Mouse (Mus musculus) midbrain, embryonic 14.5 days (tissue): ENCODE data around the gene Zbtb18. TPM values are rescaled to one million over a fixed set of nuclear protein-coding genes. Genes with fewer than 3 reads are reported as not detected.
"Not testable (repeated sequence)": the region's sequence is repeated elsewhere in the genome, so short reads cannot be mapped to it uniquely, and the experiment has no call there.

ENCODE experiments used
- ATAC-seq: fragments of 200-750 bp; cut with Nextera tagmentation; 2 replicates; pipeline ENCODE4 v1.8.0; 2017; ENCODE audit warnings: moderate number of reproducible peaks, moderate library complexity; ENCODE audit not compliant: low FRiP score, low TSS enrichment
- DNase-seq: peaks from one replicate; pipeline ENCODE4 v3.0.0-alpha.2; 2015
- H3K27ac ChIP-seq: fragments of 300-500 bp; sonication (generic); replicated peaks from 2 replicates; pipeline ENCODE4 v1.5.1; 2014; ENCODE audit warnings: mild to moderate bottlenecking, low read depth, low read length, moderate library complexity
- H3K27me3 ChIP-seq: fragments of 300-500 bp; sonication (generic); 2 replicates; pipeline ENCODE4 v1.6.1; 2014; ENCODE audit warnings: low read length, control low read depth, mixed read lengths; ENCODE audit not compliant: control insufficient read depth, insufficient read depth
- H3K36me3 ChIP-seq: fragments of 300-500 bp; sonication (generic); 2 replicates; pipeline ENCODE4 v1.6.1; 2014; ENCODE audit warnings: low read length, control low read depth; ENCODE audit not compliant: control insufficient read depth, insufficient read depth
- H3K4me1 ChIP-seq: fragments of 300-500 bp; sonication (generic); 2 replicates; pipeline ENCODE4 v1.6.1; 2014; ENCODE audit warnings: mild to moderate bottlenecking, antibody characterized with exemption, low read length, control low read depth; ENCODE audit not compliant: control insufficient read depth, insufficient read depth
- H3K4me2 ChIP-seq: fragments of 300-500 bp; sonication (generic); 2 replicates; pipeline ENCODE4 v1.6.1; 2014; ENCODE audit warnings: mild to moderate bottlenecking, low read length, moderate library complexity
- H3K4me3 ChIP-seq: fragments of 300-500 bp; sonication (generic); replicated peaks from 2 replicates; pipeline ENCODE4 v1.5.1; 2014; ENCODE audit warnings: low read depth, low read length
- H3K9ac ChIP-seq: fragments of 300-500 bp; sonication (generic); replicated peaks from 2 replicates; pipeline ENCODE4 v1.6.1; 2014; ENCODE audit warnings: mild to moderate bottlenecking, low read length, moderate library complexity
- H3K9me3 ChIP-seq: fragments of 300-500 bp; sonication (generic); 2 replicates; pipeline ENCODE4 v1.6.1; 2016; ENCODE audit warnings: low read length, control low read depth, mixed read lengths; ENCODE audit not compliant: control insufficient read depth
- WGBS: fragments of 180-500 bp; shearing (Covaris S2); extraction: QIAGEN DNeasy Blood & Tissue Kit; methylation state at CpG from one replicate; pipeline ENCODE4 v1.1.7; 2014; 5-methylcytosine and 5-hydroxymethylcytosine counted together
- polyA plus RNA-seq: library from polyadenylated mRNA; unstranded; fragments of >200 nt; fragmentation: Nextera tagmentation; extraction: Ambion mirVana; gene quantifications from 2 replicates; pipeline ENCODE4 v1.2.1, GENCODE M21; 2014

Gene Zbtb18
- polyA plus RNA-seq, 1 experiment from 2014 or later: 11.9 TPM

DNA sequence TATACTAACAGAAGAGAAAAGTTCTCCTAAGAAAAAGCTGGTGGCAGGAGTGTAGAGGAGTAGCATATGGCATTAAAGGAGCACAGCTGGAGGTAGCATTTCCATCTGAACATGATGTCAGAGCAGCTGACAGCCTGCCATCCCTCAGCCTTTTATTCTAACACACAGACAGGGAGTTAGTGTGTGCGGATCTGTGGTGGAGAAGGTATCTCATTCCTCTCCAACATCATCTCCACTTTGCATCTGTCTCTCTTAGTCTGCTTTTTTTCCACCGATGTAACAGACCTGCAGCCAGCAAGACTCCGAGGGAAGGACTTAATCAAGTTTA lies 2.3 kb downstream of the Zbtb18 start:
- Histone ChIP-seq H3K36me3 (peaks cover 18% of the 10 kb centered on the region), H3K9me3 (no peaks in the 10 kb centered on the region), H3K27me3 (no peaks in the 10 kb centered on the region), H3K4me2 (peak overlapping the region; percentile 89), H3K4me3 (peak overlapping the region; percentile 62), H3K9ac (peak overlapping the region; percentile 47), H3K4me1 (peaks cover 35% of the 10 kb centered on the region), H3K27ac (peak overlapping the region; percentile 72)
- peak; percentile 73 for DNase-seq
- no peak for ATAC-seq
- WGBS: under 1% methylated on average over 3 of the region's 3 CpGs

- Histone ChIP-seq H3K4me2 (peak overlapping the region; percentile 89), H3K4me3 (peak overlapping the region; percentile 62), H3K9ac (peak overlapping the region; percentile 47), H3K9me3 (no peaks in the 10 kb centered on the region), H3K4me1 (peaks cover 35% of the 10 kb centered on the region), H3K36me3 (peaks cover 18% of the 10 kb centered on the region), H3K27me3 (no peaks in the 10 kb centered on the region), H3K27ac (peak overlapping the region; percentile 72)
- ATAC-seq (no peak), DNase-seq (no peak)
- 11% methylated on average over 5 of the region's 5 CpGs for WGBS
These were observed 2.8 kb downstream of the Zbtb18 start for GRCm38 (mm10) chr1:177444941-177445340.

GRCm38 (mm10) chr1:177445461-177446130 lies 3.4 kb downstream of the Zbtb18 start:
- H3K27ac ChIP-seq: peak overlapping the region; percentile 10
- DNase-seq (no peak), ATAC-seq (no peak)
- WGBS: 12% methylated on average over 7 of the region's 7 CpGs
- H3K4me1 ChIP-seq: peaks cover 35% of the 10 kb centered on the region
- no peaks in the 10 kb centered on the region for H3K27me3 ChIP-seq
- peak overlapping the region; percentile 89 for H3K4me2 ChIP-seq
- peak overlapping the region; percentile 47 for H3K9ac ChIP-seq
- no peaks in the 10 kb centered on the region for H3K9me3 ChIP-seq
- peaks cover 18% of the 10 kb centered on the region for H3K36me3 ChIP-seq
- H3K4me3 ChIP-seq: peak overlapping the region; percentile 62

- Histone ChIP-seq H3K9me3 (no peaks in the 10 kb centered on the region), H3K9ac (peak overlapping the region; percentile 45), H3K36me3 (peaks cover 18% of the 10 kb centered on the region), H3K27ac (peak overlapping the region; percentile 80), H3K4me2 (peak overlapping the region; percentile 89), H3K27me3 (no peaks in the 10 kb centered on the region), H3K4me3 (peak overlapping the region; percentile 62), H3K4me1 (peaks cover 35% of the 10 kb centered on the region)
- no peak for ATAC-seq
- 7% methylated on average over 9 of the region's 9 CpGs for WGBS
- peak; percentile 66 for DNase-seq
These were observed 4.9 kb downstream of the Zbtb18 start for GRCm38 (mm10) chr1:177447086-177447485.

DNA sequence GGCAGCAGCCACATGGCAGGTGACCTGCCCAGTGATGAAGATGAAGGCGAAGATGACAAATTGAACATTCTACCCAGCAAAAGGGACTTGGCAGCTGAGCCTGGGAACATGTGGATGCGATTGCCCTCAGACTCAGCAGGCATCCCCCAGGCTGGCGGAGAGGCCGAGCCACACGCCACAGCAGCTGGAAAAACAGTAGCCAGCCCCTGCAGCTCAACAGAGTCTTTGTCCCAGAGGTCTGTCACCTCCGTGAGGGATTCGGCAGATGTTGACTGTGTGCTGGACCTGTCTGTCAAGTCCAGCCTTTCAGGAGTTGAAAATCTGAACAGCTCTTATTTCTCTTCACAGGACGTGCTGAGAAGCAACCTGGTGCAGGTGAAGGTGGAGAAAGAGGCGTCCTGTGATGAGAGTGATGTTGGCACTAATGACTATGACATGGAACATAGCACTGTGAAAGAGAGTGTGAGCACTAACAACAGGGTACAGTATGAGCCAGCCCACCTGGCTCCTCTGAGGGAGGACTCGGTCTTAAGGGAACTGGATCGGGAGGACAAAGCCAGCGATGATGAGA lies 5.5 kb downstream of the Zbtb18 start:
- DNase-seq (no peak), ATAC-seq (no peak)
- 22% methylated on average over 12 of the region's 12 CpGs for WGBS
- Histone ChIP-seq H3K9me3 (no peaks in the 10 kb centered on the region), H3K36me3 (peaks cover 18% of the 10 kb centered on the region), H3K4me3 (peak overlapping the region; percentile 62), H3K27me3 (no peaks in the 10 kb centered on the region), H3K4me2 (peak overlapping the region; percentile 89), H3K4me1 (peaks cover 35% of the 10 kb centered on the region), H3K9ac (peak overlapping the region; percentile 45), H3K27ac (peak overlapping the region; percentile 80)

DNA sequence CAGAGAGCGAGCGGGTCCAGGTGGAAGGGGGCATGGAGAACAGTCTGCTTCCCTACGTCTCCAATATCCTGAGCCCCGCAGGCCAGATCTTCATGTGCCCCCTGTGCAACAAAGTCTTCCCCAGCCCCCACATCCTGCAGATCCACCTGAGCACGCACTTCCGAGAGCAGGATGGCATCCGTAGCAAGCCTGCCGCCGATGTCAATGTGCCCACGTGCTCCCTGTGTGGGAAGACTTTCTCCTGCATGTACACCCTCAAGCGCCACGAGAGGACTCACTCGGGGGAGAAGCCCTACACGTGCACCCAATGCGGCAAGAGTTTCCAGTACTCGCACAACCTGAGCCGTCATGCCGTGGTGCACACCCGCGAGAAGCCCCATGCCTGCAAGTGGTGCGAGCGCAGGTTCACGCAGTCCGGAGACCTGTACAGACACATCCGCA lies 6.0 kb downstream of the Zbtb18 start:
- no peaks in the 10 kb centered on the region for H3K9me3 ChIP-seq
- ATAC-seq (no peak), DNase-seq (no peak)
- H3K4me3 ChIP-seq: peak overlapping the region; percentile 62
- peaks cover 35% of the 10 kb centered on the region for H3K4me1 ChIP-seq
- H3K4me2 ChIP-seq: peak overlapping the region; percentile 89
- H3K27ac ChIP-seq: peak overlapping the region; percentile 80
- 62% methylated on average over 25 of the region's 25 CpGs for WGBS
- peak overlapping the region; percentile 45; the same call in 1 of the 2 replicates for H3K9ac ChIP-seq
- H3K36me3 ChIP-seq: peaks cover 18% of the 10 kb centered on the region
- H3K27me3 ChIP-seq: no peaks in the 10 kb centered on the region

- H3K27ac ChIP-seq: no peak overlapping the region
- 27% methylated on average over 2 of the region's 2 CpGs for WGBS
- no peak for ATAC-seq
- H3K9me3 ChIP-seq: no peaks in the 10 kb centered on the region
- peaks cover 18% of the 10 kb centered on the region for H3K36me3 ChIP-seq
- H3K9ac ChIP-seq: no peak overlapping the region
- H3K4me1 ChIP-seq: peaks cover 29% of the 10 kb centered on the region
- peak overlapping the region; percentile 89 for H3K4me2 ChIP-seq
- no peak for DNase-seq
- peak overlapping the region; percentile 20; the same call in 1 of the 2 replicates for H3K4me3 ChIP-seq
- no peaks in the 10 kb centered on the region for H3K27me3 ChIP-seq
These were observed 6.8 kb downstream of the Zbtb18 start for GRCm38 (mm10) chr1:177448921-177449320.

- peak overlapping the region; percentile 41 for H3K4me2 ChIP-seq
These were observed 7.7 kb downstream of the Zbtb18 start for GRCm38 (mm10) chr1:177449857-177450256.

DNA sequence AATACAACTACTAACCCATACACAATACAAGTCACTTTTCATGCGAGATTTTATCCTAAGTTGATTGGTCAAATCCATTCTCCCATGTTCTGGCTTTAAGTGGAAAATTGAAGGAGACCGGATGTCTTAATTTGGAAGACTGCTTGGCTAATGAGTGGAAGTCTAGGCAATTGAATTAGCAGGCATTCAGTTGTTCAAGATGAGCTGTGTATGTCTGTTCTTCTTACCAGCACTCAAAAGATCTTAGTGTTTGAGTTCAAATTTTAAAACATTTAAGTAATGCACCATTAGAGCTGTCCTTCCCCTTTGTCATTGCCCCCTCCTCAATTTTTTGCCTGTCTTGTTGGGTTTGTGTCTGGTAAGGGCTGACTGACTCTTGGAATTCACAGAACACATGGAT lies 8.9 kb downstream of the Zbtb18 start:
- DNase-seq (no peak), ATAC-seq (no peak)
- no peak overlapping the region for H3K4me2 ChIP-seq

More at GRCm38 (mm10) chr1:177449857-177450256, 7.7 kb downstream of the Zbtb18 start:
- 14% methylated on average over 7 of the region's 7 CpGs for WGBS
- H3K9ac ChIP-seq, H3K9me3 ChIP-seq, H3K27ac ChIP-seq, ATAC-seq, DNase-seq, H3K27me3 ChIP-seq: not testable (repeated sequence)
- H3K4me1 ChIP-seq: peaks cover 21% of the 10 kb centered on the region
- H3K36me3 ChIP-seq: peaks cover 18% of the 10 kb centered on the region
- 0 out of 2 replicates have a peak overlapping the region, but pooled peaks have one; percentile 10 for H3K4me3 ChIP-seq

More for the DNA sequence above, 8.9 kb downstream of the Zbtb18 start:
- Histone ChIP-seq H3K27ac (no peak overlapping the region), H3K27me3 (no peaks in the 10 kb centered on the region), H3K9me3 (no peaks in the 10 kb centered on the region), H3K4me3 (no peak overlapping the region), H3K36me3 (peaks cover 18% of the 10 kb centered on the region), H3K9ac (no peak overlapping the region), H3K4me1 (peaks cover 18% of the 10 kb centered on the region)
- WGBS: 61% methylated on average over 2 of the region's 2 CpGs
